Mouse (Mus musculus) hindbrain, embryonic 14.5 days (tissue): ENCODE data around the gene Pet100. TPM values are rescaled to one million over a fixed set of nuclear protein-coding genes. Genes with fewer than 3 reads are reported as not detected.

Source experiments
- ATAC-seq: fragments of 200-750 bp; cut with Nextera tagmentation; 2 replicates; pipeline ENCODE4 v1.8.0; 2017; ENCODE audit warnings: moderate number of reproducible peaks, mild to moderate bottlenecking, moderate TSS enrichment, moderate library complexity; ENCODE audit not compliant: low FRiP score
- DNase-seq: peaks from one replicate; pipeline ENCODE4 v3.0.0-alpha.2; 2015; ENCODE audit warnings: low spot score
- H3K27ac ChIP-seq: fragments of 300-500 bp; sonication (generic); 2 replicates; pipeline ENCODE4 v1.5.1; 2014; ENCODE audit warnings: mild to moderate bottlenecking, moderate library complexity
- H3K27me3 ChIP-seq: fragments of 300-500 bp; sonication (generic); 2 replicates; pipeline ENCODE4 v1.6.1; 2014; ENCODE audit warnings: mild to moderate bottlenecking, low read length, mixed read lengths; ENCODE audit not compliant: control insufficient read depth, insufficient read depth
- H3K36me3 ChIP-seq: fragments of 300-500 bp; sonication (generic); replicated peaks from 2 replicates; pipeline ENCODE4 v1.6.1; 2014; ENCODE audit not compliant: control insufficient read depth, insufficient read depth
- H3K4me1 ChIP-seq: fragments of 300-500 bp; sonication (generic); replicated peaks from 2 replicates; pipeline ENCODE4 v1.6.1; 2014; ENCODE audit warnings: antibody characterized with exemption, low read length, mixed read lengths; ENCODE audit not compliant: control insufficient read depth, insufficient read depth
- H3K4me2 ChIP-seq: fragments of 300-500 bp; sonication (generic); replicated peaks from 2 replicates; pipeline ENCODE4 v1.6.1; 2014; ENCODE audit warnings: mild to moderate bottlenecking, moderate library complexity
- H3K4me3 ChIP-seq: fragments of 300-500 bp; sonication (generic); replicated peaks from 2 replicates; pipeline ENCODE4 v1.5.1; 2014; ENCODE audit warnings: mild to moderate bottlenecking, low read length
- H3K9ac ChIP-seq: fragments of 300-500 bp; sonication (generic); 2 replicates; pipeline ENCODE4 v1.6.1; 2014
- H3K9me3 ChIP-seq: fragments of 300-500 bp; sonication (generic); 2 replicates; pipeline ENCODE4 v1.6.1; 2016; ENCODE audit warnings: low read length; ENCODE audit not compliant: control insufficient read depth
- WGBS: fragments of 180-500 bp; shearing (Covaris S2); extraction: QIAGEN DNeasy Blood & Tissue Kit; methylation state at CpG from one replicate; pipeline ENCODE4 v1.1.7; 2014; 5-methylcytosine and 5-hydroxymethylcytosine counted together
- polyA plus RNA-seq: library from polyadenylated mRNA; unstranded; fragments of >200 nt; fragmentation: Nextera tagmentation; extraction: Ambion mirVana; gene quantifications from 2 replicates; pipeline ENCODE4 v1.2.1, GENCODE M21; 2014

Pet100 gene
- polyA plus RNA-seq, 1 experiment from 2014 or later, result 92.8 TPM

GRCm38 (mm10) chr8:3609816-3610150, 11.6 kb upstream of the Pet100 start:
- H3K27ac ChIP-seq, result no peak overlapping the region
- WGBS, result 91% methylated on average over 6 of the region's 6 CpGs

DNA sequence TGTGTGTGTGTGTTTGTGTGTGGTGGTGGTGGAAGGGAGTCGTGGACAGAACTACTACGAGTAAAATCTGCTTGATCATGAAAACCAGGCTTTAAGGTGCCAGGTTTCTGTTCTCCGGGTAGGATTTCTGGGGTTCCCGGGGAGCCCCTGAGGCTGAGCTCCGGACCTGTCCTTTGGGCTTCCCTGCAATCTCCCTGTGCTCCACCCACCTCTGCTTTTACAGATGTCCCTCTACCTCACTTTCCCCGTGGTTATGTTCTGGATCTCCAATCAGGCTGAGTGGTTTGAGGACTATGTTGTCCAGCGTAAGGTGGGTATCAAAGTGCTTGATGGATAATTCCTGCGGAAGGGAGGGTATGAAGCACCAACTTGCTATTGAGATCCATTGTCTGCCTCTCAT, 771 bp downstream of the Pet100 start:
- Histone ChIP-seq H3K27ac (no peak overlapping the region), H3K4me2 (peak overlapping the region; percentile 58), H3K36me3 (peaks cover 13% of the 10 kb centered on the region), H3K4me1 (peaks cover 17% of the 10 kb centered on the region), H3K4me3 (peak overlapping the region; percentile 59), H3K9ac (peak overlapping the region; percentile 65; the same call in 1 of the 2 replicates), H3K27me3 (no peaks in the 10 kb centered on the region), H3K9me3 (no peaks in the 10 kb centered on the region)
- no peak for DNase-seq
- WGBS, result 70% methylated on average over 8 of the region's 8 CpGs
- ATAC-seq, result no peak

More at GRCm38 (mm10) chr8:3609816-3610150, 11.6 kb upstream of the Pet100 start:
- H3K4me3 ChIP-seq, result no peak overlapping the region
- H3K36me3 ChIP-seq, result peaks cover 98% of the 10 kb centered on the region
- H3K9ac ChIP-seq, result no peak overlapping the region
- H3K4me1 ChIP-seq, result no peaks in the 10 kb centered on the region
- no peaks in the 10 kb centered on the region for H3K27me3 ChIP-seq
- no peak for ATAC-seq
- DNase-seq, result no peak
- H3K9me3 ChIP-seq, result no peaks in the 10 kb centered on the region
- no peak overlapping the region for H3K4me2 ChIP-seq

GRCm38 (mm10) chr8:3625445-3625844, 4.1 kb downstream of the Pet100 start, which contains the start of gene Pcp2:
TSS of gene Pcp2 (minus strand) at chr8:3625545.
- Histone ChIP-seq H3K27me3 (0 out of 2 replicates have a peak, but pooled peaks cover 10% of the 10 kb centered on the region), H3K9ac (no peak within 1 kb of the TSS), H3K9me3 (no peaks in the 10 kb centered on the region), H3K4me3 (no peak within 1 kb of the TSS), H3K4me2 (no peak within 1 kb of the TSS), H3K27ac (no peak within 1 kb of the TSS), H3K4me1 (peaks cover 9% of the 10 kb centered on the region), H3K36me3 (no peaks in the 10 kb centered on the region)
- ATAC-seq, result no peak
- DNase-seq, result no peak
- WGBS, result 86% methylated on average over 1 of the region's 1 CpGs

- H3K4me1 ChIP-seq, result peaks cover 11% of the 10 kb centered on the region
- no peak overlapping the region for H3K4me2 ChIP-seq
- H3K4me3 ChIP-seq, result no peak overlapping the region
- 0 out of 2 replicates have a peak, but pooled peaks cover 10% of the 10 kb centered on the region for H3K27me3 ChIP-seq
- 62% methylated on average over 5 of the region's 5 CpGs for WGBS
- no peaks in the 10 kb centered on the region for H3K36me3 ChIP-seq
- H3K27ac ChIP-seq, result no peak overlapping the region
- ATAC-seq, result no peak
- no peak for DNase-seq
- H3K9me3 ChIP-seq, result no peaks in the 10 kb centered on the region
- H3K9ac ChIP-seq, result no peak overlapping the region
Observed at GRCm38 (mm10) chr8:3626971-3627370, 5.6 kb downstream of the Pet100 start.

GRCm38 (mm10) chr8:3628014-3628413, 6.7 kb downstream of the Pet100 start:
- Histone ChIP-seq H3K36me3 (no peaks in the 10 kb centered on the region), H3K27ac (no peak overlapping the region), H3K4me3 (no peak overlapping the region), H3K4me2 (no peak overlapping the region), H3K4me1 (peaks cover 5% of the 10 kb centered on the region; the same call in 1 of the 2 replicates), H3K9me3 (no peaks in the 10 kb centered on the region), H3K27me3 (0 out of 2 replicates have a peak, but pooled peaks cover 10% of the 10 kb centered on the region), H3K9ac (no peak overlapping the region)
- no peak for DNase-seq
- 31% methylated on average over 5 of the region's 5 CpGs for WGBS
- ATAC-seq, result no peak

GRCm38 (mm10) chr8:3630647-3631477, 9.5 kb downstream of the Pet100 start, which contains the start of gene Stxbp2:
TSS of gene Stxbp2 (plus strand) at chr8:3630955.
- 6% methylated on average over 45 of the region's 47 CpGs for whole genome bisulfite sequencing
- DNase-seq, result peak; percentile 52

GRCm38 (mm10) chr8:3631478-3631875, 10.1 kb downstream of the Pet100 start:
- WGBS, result 26% methylated on average over 8 of the region's 8 CpGs
- ATAC-seq, result no peak
- no peaks in the 10 kb centered on the region for H3K9me3 ChIP-seq

More at GRCm38 (mm10) chr8:3630647-3631477, 9.5 kb downstream of the Pet100 start, which contains the start of gene Stxbp2:
- Histone ChIP-seq H3K27me3 (0 out of 2 replicates have a peak, but pooled peaks cover 10% of the 10 kb centered on the region), H3K4me3 (peak within 1 kb of the TSS; percentile 35), H3K4me1 (peaks cover 5% of the 10 kb centered on the region; the same call in 1 of the 2 replicates), H3K9ac (peak within 1 kb of the TSS; percentile 35), H3K36me3 (no peaks in the 10 kb centered on the region), H3K27ac (no peak within 1 kb of the TSS), H3K9me3 (no peaks in the 10 kb centered on the region), H3K4me2 (peak within 1 kb of the TSS; percentile 54)
- ATAC-seq, result peak; percentile 82

GRCm38 (mm10) chr8:3645804-3646203, 24.5 kb downstream of the Pet100 start:
- no peaks in the 10 kb centered on the region for H3K9me3 ChIP-seq
- H3K4me3 ChIP-seq, result no peak overlapping the region
- no peak for DNase-seq
- no peaks in the 10 kb centered on the region for H3K4me1 ChIP-seq
- H3K4me2 ChIP-seq, result no peak overlapping the region
- H3K9ac ChIP-seq, result no peak overlapping the region
- 26% methylated on average over 5 of the region's 5 CpGs for WGBS
- ATAC-seq, result no peak
- H3K36me3 ChIP-seq, result no peaks in the 10 kb centered on the region
- H3K27ac ChIP-seq, result no peak overlapping the region
- H3K27me3 ChIP-seq, result no peaks in the 10 kb centered on the region

More at GRCm38 (mm10) chr8:3631478-3631875, 10.1 kb downstream of the Pet100 start:
- Histone ChIP-seq H3K4me3 (peak overlapping the region; percentile 35), H3K4me2 (peak overlapping the region; percentile 54), H3K27ac (no peak overlapping the region), H3K4me1 (peaks cover 5% of the 10 kb centered on the region; the same call in 1 of the 2 replicates), H3K36me3 (no peaks in the 10 kb centered on the region), H3K9ac (peak overlapping the region; percentile 35; the same call in 1 of the 2 replicates), H3K27me3 (0 out of 2 replicates have a peak, but pooled peaks cover 10% of the 10 kb centered on the region)
- no peak for DNase-seq

- Histone ChIP-seq H3K9ac (no peak overlapping the region), H3K4me2 (no peak overlapping the region), H3K4me1 (no peaks in the 10 kb centered on the region), H3K27me3 (no peaks in the 10 kb centered on the region), H3K27ac (no peak overlapping the region), H3K36me3 (no peaks in the 10 kb centered on the region), H3K4me3 (no peak overlapping the region), H3K9me3 (no peaks in the 10 kb centered on the region)
- DNase-seq (no peak), ATAC-seq (no peak)
- 92% methylated on average over 6 of the region's 6 CpGs for WGBS
Observed at GRCm38 (mm10) chr8:3646824-3647531, 25.6 kb downstream of the Pet100 start.
